Mouse (Mus musculus) CH12.LX (cell line): Measurements from ENCODE around the gene Tspyl3. TPM values are rescaled to one million over a fixed set of nuclear protein-coding genes. Genes with fewer than 3 reads are reported as not detected.
"Not testable (repeated sequence)": the region's sequence is repeated elsewhere in the genome, so short reads cannot be mapped to it uniquely, and the experiment has no call there.

ENCODE experiments used
- DNase-seq: peaks from one replicate; pipeline ENCODE4 v3.0.0-alpha.2; 2013; ENCODE audit errors: extremely low read depth
- H3K27ac ChIP-seq: 2 replicates; pipeline ENCODE4 v1.5.1; 2012; ENCODE audit warnings: low read depth, mild to moderate bottlenecking, control low read depth, moderate library complexity; ENCODE audit not compliant: insufficient read depth
- H3K27me3 ChIP-seq: replicated peaks from 2 replicates; pipeline ENCODE3; 2012; ENCODE audit warnings: inconsistent platforms
- H3K36me3 ChIP-seq, 2 experiments: replicated peaks in 1 of 2; 2 replicates each; pipeline versions ENCODE3 to v1.6.1; 2012; ENCODE audit warnings: inconsistent platforms in 1 of 2, low read length in 1 of 2, mild to moderate bottlenecking in 1 of 2, mixed read lengths in 1 of 2, moderate library complexity in 1 of 2; ENCODE audit not compliant: control insufficient read depth in 1 of 2, insufficient read depth in 1 of 2
- H3K4me1 ChIP-seq, 2 experiments: 2 replicates each; pipeline ENCODE4 v1.6.1; 2012; ENCODE audit warnings: inconsistent platforms in 1 of 2, moderate library complexity in 1 of 2; ENCODE audit not compliant: insufficient read depth in 2 of 2, control insufficient read depth in 1 of 2
- H3K4me2 ChIP-seq: 2 replicates; pipeline ENCODE4 v1.6.1; 2012; ENCODE audit warnings: low read depth, mild to moderate bottlenecking, control low read depth; ENCODE audit not compliant: poor library complexity, insufficient read depth, severe bottlenecking
- H3K4me3 ChIP-seq, 3 experiments: fragments of 150-350 bp in 1 of 3; sonication (generic) in 1 of 3; replicated peaks in 1 of 3; 2 replicates each; pipeline versions ENCODE3 to v1.5.1; 2011 to 2012; ENCODE audit warnings: low read depth in 2 of 3, low read length in 2 of 3, mild to moderate bottlenecking in 2 of 3, moderate library complexity in 2 of 3, control low read depth in 1 of 3, improper control_type of control experiment in 1 of 3, inconsistent platforms in 1 of 3, mixed read lengths in 1 of 3; ENCODE audit not compliant: poor library complexity in 1 of 3
- H3K79me2 ChIP-seq: replicated peaks from 2 replicates; pipeline ENCODE4 v1.6.1; 2012; ENCODE audit warnings: mild to moderate bottlenecking, moderate library complexity; ENCODE audit not compliant: control insufficient read depth, poor library complexity, insufficient read depth, severe bottlenecking; ENCODE audit errors: extremely low read depth
- H3K9ac ChIP-seq: 2 replicates; pipeline ENCODE4 v1.6.1; 2012; ENCODE audit warnings: low read depth, mild to moderate bottlenecking, control low read depth, moderate library complexity; ENCODE audit not compliant: insufficient read depth
- H3K9me3 ChIP-seq: replicated peaks from 2 replicates; pipeline ENCODE3; 2012; ENCODE audit warnings: low read length, inconsistent platforms, mixed read lengths
- BHLHE40 ChIP-seq: IDR thresholded peaks from 2 replicates; pipeline ENCODE4 v1.6.1; 2011; ENCODE audit warnings: mild to moderate bottlenecking, low read depth, low read length, improper control_type of control experiment
- E2F4 ChIP-seq: IDR thresholded peaks from 2 replicates; pipeline ENCODE4 v1.6.1; 2011; ENCODE audit warnings: low read depth, low read length, improper control_type of control experiment; ENCODE audit not compliant: insufficient replicate concordance
- ELF1 ChIP-seq: IDR thresholded peaks from 2 replicates; pipeline ENCODE4 v1.6.1; 2014; ENCODE audit warnings: low read depth, mild to moderate bottlenecking, inconsistent platforms, low read length, improper control_type of control experiment
- ETS1 ChIP-seq: conservative IDR thresholded peaks from 2 replicates; pipeline ENCODE4 v1.6.1; 2012; ENCODE audit warnings: low read depth, mild to moderate bottlenecking, inconsistent platforms, low read length, improper control_type of control experiment, moderate library complexity
- GABPA ChIP-seq: IDR thresholded peaks from 2 replicates; pipeline ENCODE4 v1.6.1; 2012; ENCODE audit warnings: low read depth, low read length, improper control_type of control experiment, inconsistent platforms; ENCODE audit not compliant: insufficient replicate concordance
- HCFC1 ChIP-seq: IDR thresholded peaks from 2 replicates; pipeline ENCODE4 v1.6.1; 2012; ENCODE audit warnings: low read depth, mild to moderate bottlenecking, inconsistent platforms, low read length, improper control_type of control experiment
- MXI1 ChIP-seq: IDR thresholded peaks from 2 replicates; pipeline ENCODE4 v1.6.1; 2011; ENCODE audit warnings: mild to moderate bottlenecking, low read depth, low read length, improper control_type of control experiment
- POLR2A ChIP-seq: IDR thresholded peaks from 2 replicates; pipeline ENCODE4 v1.6.1; 2011; ENCODE audit warnings: low read depth, mild to moderate bottlenecking, improper control_type of control experiment, low read length
- POLR2AphosphoS2 ChIP-seq: IDR thresholded peaks from 2 replicates; pipeline ENCODE4 v1.6.1; 2011; ENCODE audit warnings: low read depth, low read length, improper control_type of control experiment
- TCF12 ChIP-seq: IDR thresholded peaks from 2 replicates; pipeline ENCODE4 v1.6.1; 2014; ENCODE audit warnings: low read depth, mild to moderate bottlenecking, inconsistent platforms, low read length, improper control_type of control experiment
- ZNF384 ChIP-seq: IDR thresholded peaks from 2 replicates; pipeline ENCODE4 v1.6.1; 2012; ENCODE audit warnings: low read depth, low read length, improper control_type of control experiment, inconsistent platforms
- dilution Hi-C: fragments of 300-500 bp; cut with MboI; formaldehyde crosslinking; loops from 2 replicates; pipeline ENCODE4 v1.14.3; 2020; ENCODE audit warnings: low sequenced_read_pairs; ENCODE audit not compliant: extremely low pct_unique_long_range_greater_than_20kb, extremely low pct_ligation_motif_present
- in situ Hi-C: fragments of 300-500 bp; cut with MboI; formaldehyde crosslinking; loops from 3 replicates; pipeline ENCODE4 v1.14.3; 2019; ENCODE audit warnings: low sequenced_read_pairs, low pct_ligation_motif_present, low pct_unique_long_range_greater_than_20kb, mixed read lengths
- polyA plus RNA-seq: library from polyadenylated mRNA; unstranded; fragments of >175 nt; gene quantifications from 2 replicates; pipeline ENCODE4 v1.2.1, GENCODE M21; 2012; ENCODE audit warnings: low read depth; ENCODE audit not compliant: insufficient read length
- total RNA-seq, 2 experiments: library from RNA; depleted of rRNA; stranded (reverse); fragments of 300-350 nt in 1 of 2; fragments of >200 nt in 1 of 2; gene quantifications; 2 replicates each; pipeline ENCODE4 v1.2.3; 2012 to 2014

The Tspyl3 gene
- 9.6 and 10.2 TPM in 2 replicates for total RNA-seq (2012; rRNA removed)
- total RNA-seq (2014; rRNA removed), result 10.2 and 12.1 TPM in 2 replicates
- polyA plus RNA-seq, result 16.5 and 16.9 TPM in 2 replicates

- in situ Hi-C loops, result no loop called here
- no peak for TF ChIP-seq ETS1
- TF ChIP-seq ELF1, result peak; percentile 50
- 0 out of 2 replicates have a peak, but pooled peaks have one; percentile 38 for TF ChIP-seq TCF12
- no peak for TF ChIP-seq POLR2AphosphoS2
- no peak for TF ChIP-seq E2F4
- TF ChIP-seq BHLHE40, result peak; percentile 35; the same call in 1 of the 2 replicates
- 0 out of 2 replicates have a peak, but pooled peaks have one; percentile 19 for TF ChIP-seq MXI1
- peak; percentile 50; the same call in 1 of the 2 replicates for TF ChIP-seq ZNF384
- TF ChIP-seq POLR2A, result peak; percentile 47
- H3K4me3 ChIP-seq, result peak within 1 kb of the TSS; percentile 67 to 83 (median 71)
- dilution Hi-C loops, result no loop called here
- no peaks in the 10 kb centered on the region for H3K79me2 ChIP-seq
- no peak for DNase-seq
- H3K36me3 ChIP-seq, result peaks cover 13 to 52% of the 10 kb centered on the region in 2 experiments
- H3K9me3 ChIP-seq, result no peaks in the 10 kb centered on the region
- peak within 1 kb of the TSS; percentile 50; the same call in 1 of the 2 replicates for H3K27ac ChIP-seq
- H3K4me2 ChIP-seq, result peak within 1 kb of the TSS; percentile 80
- peak within 1 kb of the TSS; percentile 81 for H3K9ac ChIP-seq
- no peaks in the 10 kb centered on the region for H3K27me3 ChIP-seq
- peaks cover 13 to 72% of the 10 kb centered on the region in 2 experiments for H3K4me1 ChIP-seq
Observed at GRCm38 (mm10) chr2:153224946-153225594, at the start of gene Tspyl3. Gene Tspyl3 (minus strand): TSS chr2:153225441.

GRCm38 (mm10) chr2:153274919-153275247, 49.6 kb upstream of the Tspyl3 start:
- Histone ChIP-seq H3K36me3 (no peaks in the 10 kb centered on the region), H3K9me3 (peaks cover 4% of the 10 kb centered on the region), H3K27ac (no peak overlapping the region), H3K4me3 (no peak overlapping the region), H3K4me1 (peaks cover 16 to 57% of the 10 kb centered on the region in 2 experiments), H3K4me2 (no peak overlapping the region), H3K9ac (no peak overlapping the region), H3K79me2 (no peaks in the 10 kb centered on the region), H3K27me3 (no peaks in the 10 kb centered on the region)
- in situ Hi-C loops, result no loop called here
- dilution Hi-C loops, result no loop called here
- no peak for TF ChIP-seq GABPA
- TF ChIP-seq HCFC1, result no peak
- no peak for TF ChIP-seq ELF1
- no peak for DNase-seq

DNA sequence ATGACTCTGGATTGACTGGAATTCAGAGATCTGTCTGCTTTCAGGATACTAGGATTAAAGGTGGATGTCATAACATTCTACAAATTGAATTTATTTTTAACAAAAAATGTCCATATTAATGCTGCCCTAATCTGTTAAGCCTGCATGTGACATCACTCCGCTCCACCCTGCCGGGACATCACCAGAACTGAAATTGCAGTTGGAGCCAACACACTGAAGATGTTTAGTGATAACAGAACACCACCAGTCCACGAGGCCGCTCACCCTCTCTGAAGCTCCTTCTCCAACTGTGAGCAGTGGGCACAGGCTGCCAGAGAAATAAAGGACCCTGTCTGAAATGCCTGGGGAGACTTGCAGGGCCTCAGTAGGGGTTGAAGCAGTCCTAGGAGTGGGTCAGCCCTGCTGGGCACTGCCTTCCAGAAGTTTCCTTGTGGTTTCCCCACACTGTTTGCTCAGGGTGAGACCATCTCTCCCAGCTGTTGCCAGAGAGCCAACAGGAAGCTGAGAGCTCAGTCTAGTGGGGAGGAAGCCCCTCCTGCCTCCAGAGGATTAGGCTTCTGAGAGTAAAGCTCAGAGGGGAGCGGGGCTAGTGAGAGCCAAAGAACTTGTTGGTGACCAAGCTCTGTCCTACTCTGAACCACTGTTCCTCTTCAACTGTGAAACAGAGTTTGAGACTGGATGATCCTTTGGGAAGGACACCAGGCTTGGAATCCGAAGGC, 49.1 kb upstream of the Tspyl3 start:
- H3K27me3 ChIP-seq, H3K79me2 ChIP-seq, H3K9me3 ChIP-seq, in situ Hi-C loops, H3K4me3 ChIP-seq, H3K9ac ChIP-seq, DNase-seq, H3K27ac ChIP-seq, dilution Hi-C loops, H3K36me3 ChIP-seq, H3K4me2 ChIP-seq: not testable (repeated sequence)
- peaks cover 18 to 59% of the 10 kb centered on the region in 2 experiments for H3K4me1 ChIP-seq

DNA sequence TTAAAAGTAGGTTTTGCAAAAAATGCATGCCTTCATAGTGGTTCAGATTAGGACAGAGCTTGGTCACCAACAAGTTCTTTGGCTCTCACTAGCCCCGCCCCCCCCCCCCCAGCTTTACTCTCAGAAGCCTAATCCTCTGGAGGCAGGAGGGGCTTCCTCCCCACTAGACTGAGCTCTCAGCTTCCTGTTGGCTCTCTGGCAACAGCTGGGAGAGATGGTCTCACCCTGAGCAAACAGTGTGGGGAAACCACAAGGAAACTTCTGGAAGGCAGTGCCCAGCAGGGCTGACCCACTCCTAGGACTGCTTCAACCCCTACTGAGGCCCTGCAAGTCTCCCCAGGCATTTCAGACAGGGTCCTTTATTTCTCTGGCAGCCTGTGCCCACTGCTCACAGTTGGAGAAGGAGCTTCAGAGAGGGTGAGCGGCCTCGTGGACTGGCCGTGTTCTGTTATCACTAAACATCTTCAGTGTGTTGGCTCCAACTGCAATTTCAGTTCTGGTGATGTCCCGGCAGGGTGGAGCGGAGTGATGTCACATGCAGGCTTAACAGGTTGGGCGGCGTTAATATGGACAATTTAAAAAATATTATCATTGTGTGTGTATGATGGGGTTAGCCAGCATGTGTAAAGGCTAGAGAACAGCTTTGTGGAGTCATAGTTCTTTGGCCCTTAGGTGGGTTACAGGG, 45.1 kb upstream of the Tspyl3 start:
- H3K9ac ChIP-seq, H3K79me2 ChIP-seq, dilution Hi-C loops, H3K4me3 ChIP-seq, DNase-seq, in situ Hi-C loops, H3K27ac ChIP-seq, H3K4me2 ChIP-seq, H3K9me3 ChIP-seq, H3K27me3 ChIP-seq: not testable (repeated sequence)
- Histone ChIP-seq H3K36me3 (peaks cover 16 to 25% of the 10 kb centered on the region in 2 experiments), H3K4me1 (peaks cover 19 to 74% of the 10 kb centered on the region in 2 experiments)
